Mouse (Mus musculus) CH12.LX (cell line): ENCODE results near the gene Trim15.

Source experiments
- BHLHE40 ChIP-seq: IDR thresholded peaks from 2 replicates; pipeline ENCODE4 v1.6.1; 2011; ENCODE audit warnings: mild to moderate bottlenecking, low read depth, low read length, improper control_type of control experiment
- CHD2 ChIP-seq: IDR thresholded peaks from 2 replicates; pipeline ENCODE4 v1.6.1; 2011; ENCODE audit warnings: low read length, improper control_type of control experiment
- CTCF ChIP-seq, 2 experiments: IDR thresholded peaks in 1 of 2; conservative IDR thresholded peaks in 1 of 2; 2 replicates each; pipeline ENCODE4 v1.5.1; 2011 to 2012; ENCODE audit warnings: low read depth in 2 of 2, low read length in 2 of 2, improper control_type of control experiment in 1 of 2, inconsistent platforms in 1 of 2, mild to moderate bottlenecking in 1 of 2, moderate library complexity in 1 of 2
- ELF1 ChIP-seq: IDR thresholded peaks from 2 replicates; pipeline ENCODE4 v1.6.1; 2014; ENCODE audit warnings: low read depth, mild to moderate bottlenecking, inconsistent platforms, low read length, improper control_type of control experiment
- KAT2A ChIP-seq: IDR thresholded peaks from 2 replicates; pipeline ENCODE4 v1.6.1; 2012; ENCODE audit warnings: low read length, improper control_type of control experiment, inconsistent platforms; ENCODE audit not compliant: insufficient replicate concordance
- MAFK ChIP-seq: IDR thresholded peaks from 2 replicates; pipeline ENCODE4 v1.6.1; 2011; ENCODE audit warnings: low read length, improper control_type of control experiment; ENCODE audit not compliant: insufficient replicate concordance
- MAX ChIP-seq: IDR thresholded peaks from 2 replicates; pipeline ENCODE4 v1.6.1; 2011; ENCODE audit warnings: low read length, improper control_type of control experiment
- POLR2A ChIP-seq: IDR thresholded peaks from 2 replicates; pipeline ENCODE4 v1.6.1; 2011; ENCODE audit warnings: low read depth, mild to moderate bottlenecking, improper control_type of control experiment, low read length
- TBP ChIP-seq: conservative IDR thresholded peaks from 2 replicates; pipeline ENCODE4 v1.6.1; 2011; ENCODE audit warnings: low read depth, low read length, improper control_type of control experiment
- ZC3H11A ChIP-seq: IDR thresholded peaks from 2 replicates; pipeline ENCODE4 v1.6.1; 2012; ENCODE audit warnings: low read depth, mild to moderate bottlenecking, inconsistent platforms, low read length, improper control_type of control experiment
- ZKSCAN1 ChIP-seq: IDR thresholded peaks from 2 replicates; pipeline ENCODE4 v1.6.1; 2012; ENCODE audit warnings: low read depth, inconsistent platforms, low read length, improper control_type of control experiment, borderline replicate concordance
- ZMIZ1 ChIP-seq: IDR thresholded peaks from 2 replicates; pipeline ENCODE4 v1.6.1; 2012; ENCODE audit warnings: low read depth, mild to moderate bottlenecking, inconsistent platforms, low read length, improper control_type of control experiment
- ZNF384 ChIP-seq: IDR thresholded peaks from 2 replicates; pipeline ENCODE4 v1.6.1; 2012; ENCODE audit warnings: low read depth, low read length, improper control_type of control experiment, inconsistent platforms

- TF ChIP-seq MAFK (no peak), CTCF (conservative IDR thresholded peaks at IDR 0.05 in 1 of 2, IDR thresholded peaks at IDR 0.05 in 1 of 2; ENCODE audit: low read depth in 2 of 2, low read length in 2 of 2) (no peak), MAX (no peak), TBP (no peak), ZMIZ1 (no peak), ZNF384 (no peak), POLR2A (no peak), BHLHE40 (no peak), KAT2A (no peak), ELF1 (no peak), CHD2 (no peak), ZC3H11A (no peak), ZKSCAN1 (no peak)
Observed at GRCm38 (mm10) chr17:36869284-36869954, 2.4 kb upstream of the Trim15 start, which contains the start of gene Trim10.
